In genomic region chr8:71629096-71629697, GRCm38 (mm10) we compare ENCODE assay signal across 8 mouse cellular contexts. TPM values are rescaled to one million over a fixed set of nuclear protein-coding genes. Genes with fewer than 3 reads are reported as not detected.
DNase-seq lines count a peak whose midpoint lies in the region; ATAC-seq and TF ChIP-seq lines count a peak whose summit lies in the region.

No protein-coding gene starts in this region.

- H3K36me3 ChIP-seq in forebrain, embryonic 12.5 days (replicated peaks), result peaks cover 23% of the 10 kb centered on the region
- H3K36me3 ChIP-seq in liver, postnatal 0 days (replicated peaks; ENCODE audit: insufficient read depth, low read length), result peaks cover 7% of the 10 kb centered on the region
- H3K36me3 ChIP-seq in neural tube, embryonic 14.5 days (ENCODE audit: control insufficient read depth, insufficient read depth, low read length), result peaks cover 4% of the 10 kb centered on the region; the same call in 1 of the 2 replicates

- H3K27me3 ChIP-seq in forebrain, embryonic 12.5 days, result peaks cover 50% of the 10 kb centered on the region
- H3K27me3 ChIP-seq in liver, postnatal 0 days (ENCODE audit: insufficient read depth, low read length), result peaks cover 28% of the 10 kb centered on the region
- H3K27me3 ChIP-seq in neural tube, embryonic 14.5 days (ENCODE audit: control insufficient read depth, insufficient read depth, low read length), result no peaks in the 10 kb centered on the region

- peak overlapping the region; percentile 93 for H3K4me2 ChIP-seq in forebrain, embryonic 12.5 days
- peak overlapping the region; percentile 87 for H3K4me2 ChIP-seq in liver, postnatal 0 days (ENCODE audit: low read depth, low read length)
- H3K4me2 ChIP-seq in neural tube, embryonic 14.5 days (ENCODE audit: low read depth, low read length), result peak overlapping the region; percentile 92

- peak; percentile 86 for ATAC-seq in CD4-positive, CD25-positive, alpha-beta regulatory T cell, adult 4 months
- ATAC-seq in forebrain, embryonic 12.5 days (ENCODE audit: low FRiP score), result peak; percentile 86
- peak; percentile 84 for ATAC-seq in liver, postnatal 0 days
- ATAC-seq in neural tube, embryonic 14.5 days (ENCODE audit: low read depth), result peak; percentile 87

- WGBS in forebrain, embryonic 12.5 days, result under 1% methylated on average over 55 of the region's 55 CpGs
- WGBS in large intestine, adult 2 months, result under 1% methylated on average over 55 of the region's 55 CpGs
- WGBS in liver, postnatal 0 days (ENCODE audit: insufficient replicate concordance), result under 1% methylated on average over 52 of the region's 55 CpGs
- WGBS in neural tube, embryonic 14.5 days, result under 1% methylated on average over 55 of the region's 55 CpGs

- peak overlapping the region; percentile 52 for H3K9ac ChIP-seq in forebrain, embryonic 12.5 days
- peak overlapping the region; percentile 59 for H3K9ac ChIP-seq in liver, postnatal 0 days (replicated peaks)
- H3K9ac ChIP-seq in neural tube, embryonic 14.5 days (replicated peaks; ENCODE audit: low read depth, low read length), result peak overlapping the region; percentile 66

- H3K4me1 ChIP-seq in forebrain, embryonic 12.5 days, result peaks cover 16% of the 10 kb centered on the region
- peaks cover 30% of the 10 kb centered on the region for H3K4me1 ChIP-seq in liver, postnatal 0 days (ENCODE audit: insufficient read depth)
- H3K4me1 ChIP-seq in neural tube, embryonic 14.5 days (ENCODE audit: control insufficient read depth, insufficient read depth, low read length), result peaks cover 10% of the 10 kb centered on the region

- peak; percentile 84 for DNase-seq in c-Kit-positive CD71-positive TER-119-positive erythroid progenitor cells, embryonic 14.5 days (ENCODE audit: low spot score)
- peak; percentile 94 to 95 for DNase-seq in heart, postnatal 10 days
- DNase-seq in large intestine, adult 2 months (ENCODE audit: low read depth, low spot score), result peak; percentile 62
- peak; percentile 90 for DNase-seq in liver, postnatal 0 days
- DNase-seq in testis, postnatal 10 days (ENCODE audit: low spot score), result peak; percentile 97

- no peak for TF ChIP-seq EP300 in liver, postnatal 0 days (IDR thresholded peaks at IDR 0.05; ENCODE audit: low read depth)

- H3K4me3 ChIP-seq in forebrain, embryonic 12.5 days (replicated peaks), result peak overlapping the region; percentile 43
- H3K4me3 ChIP-seq in liver, postnatal 0 days (ENCODE audit: low read depth, low read length), result peak overlapping the region; percentile 51
- H3K4me3 ChIP-seq in neural tube, embryonic 14.5 days (ENCODE audit: low read depth, low read length), result peak overlapping the region; percentile 39

- H3K27ac ChIP-seq in forebrain, embryonic 12.5 days, result peak overlapping the region; percentile 68
- peak overlapping the region; percentile 53; the same call in 1 of the 2 replicates for H3K27ac ChIP-seq in liver, postnatal 0 days (ENCODE audit: low read depth)
- H3K27ac ChIP-seq in neural tube, embryonic 14.5 days (ENCODE audit: low read depth, low read length), result peak overlapping the region; percentile 80

- peak; percentile 55 for TF ChIP-seq CTCF in liver, postnatal 0 days (IDR thresholded peaks at IDR 0.05; ENCODE audit: low read depth)

- peaks cover 12% of the 10 kb centered on the region for H3K9me3 ChIP-seq in forebrain, embryonic 12.5 days
- no peaks in the 10 kb centered on the region for H3K9me3 ChIP-seq in liver, postnatal 0 days (ENCODE audit: low read length)
- no peaks in the 10 kb centered on the region for H3K9me3 ChIP-seq in neural tube, embryonic 14.5 days (ENCODE audit: control insufficient read depth, low read length)

- intact Hi-C loops in heart, postnatal 10 days (cut with DNase I), result no loop called here

RNA-seq across cellular contexts. Expression of gene Colgalt1, which starts 18.4 kb away (rescaled TPM):
- polyA plus RNA-seq in CD4-positive, CD25-positive, alpha-beta regulatory T cell, adult 4 months (2017; shearing (Covaris generic)), result 10 to 100 TPM; 10.8 to 12.2 TPM
- polyA plus RNA-seq in forebrain, embryonic 12.5 days (2016; fragmentation: Nextera tagmentation; extraction: Ambion mirVana), result 42.7 TPM in 2 replicates
- total RNA-seq in heart, postnatal 10 days (2021), result 10 to 100 TPM; 46.3 to 54.9 TPM
- 45.0 and 68.0 TPM in 2 replicates for polyA plus RNA-seq in large intestine, adult 2 months (2012; rRNA removed)
- 25.0 and 25.7 TPM in 2 replicates for polyA plus RNA-seq in liver, postnatal 0 days (2015; fragmentation: Nextera tagmentation; extraction: Ambion mirVana)
- polyA plus RNA-seq in neural tube, embryonic 14.5 days (2014; fragmentation: Nextera tagmentation; extraction: Ambion mirVana), result 71.9 and 78.5 TPM in 2 replicates

RNA-seq across cellular contexts. Expression of gene Fam129c, which starts 31.7 kb away (rescaled TPM):
- polyA plus RNA-seq in CD4-positive, CD25-positive, alpha-beta regulatory T cell, adult 4 months (2017; shearing (Covaris generic)), result 1 to 10 TPM; 3.0 to 3.6 TPM
- polyA plus RNA-seq in forebrain, embryonic 12.5 days (2016; fragmentation: Nextera tagmentation; extraction: Ambion mirVana), result 4.3 and 5.6 TPM in 2 replicates
- total RNA-seq in heart, postnatal 10 days (2021), result 1 to 10 TPM in 1 of 2 experiments, under 1 TPM in 1; 0.81 to 1.3 TPM
- polyA plus RNA-seq in large intestine, adult 2 months (2012; rRNA removed), result 3.3 and 4.1 TPM in 2 replicates
- 9.2 and 11.2 TPM in 2 replicates for polyA plus RNA-seq in liver, postnatal 0 days (2015; fragmentation: Nextera tagmentation; extraction: Ambion mirVana)
- 7.5 and 9.3 TPM in 2 replicates for polyA plus RNA-seq in neural tube, embryonic 14.5 days (2014; fragmentation: Nextera tagmentation; extraction: Ambion mirVana)

RNA-seq across cellular contexts. Expression of gene Pgls, which starts 37.2 kb away (rescaled TPM):
- 10 to 100 TPM; 51.5 to 53.4 TPM for polyA plus RNA-seq in CD4-positive, CD25-positive, alpha-beta regulatory T cell, adult 4 months (2017; shearing (Covaris generic))
- polyA plus RNA-seq in forebrain, embryonic 12.5 days (2016; fragmentation: Nextera tagmentation; extraction: Ambion mirVana), result 199 and 208 TPM in 2 replicates
- total RNA-seq in heart, postnatal 10 days (2021), result 10 to 100 TPM; 78.8 to 87.3 TPM
- 109 and 111 TPM in 2 replicates for polyA plus RNA-seq in large intestine, adult 2 months (2012; rRNA removed)
- 153 and 158 TPM in 2 replicates for polyA plus RNA-seq in liver, postnatal 0 days (2015; fragmentation: Nextera tagmentation; extraction: Ambion mirVana)
- 239 and 259 TPM in 2 replicates for polyA plus RNA-seq in neural tube, embryonic 14.5 days (2014; fragmentation: Nextera tagmentation; extraction: Ambion mirVana)

RNA-seq across cellular contexts. Expression of gene Unc13a, which starts 42.4 kb away (rescaled TPM):
- polyA plus RNA-seq in CD4-positive, CD25-positive, alpha-beta regulatory T cell, adult 4 months (2017; shearing (Covaris generic)), result under 1 TPM; 0.47 to 0.50 TPM
- polyA plus RNA-seq in forebrain, embryonic 12.5 days (2016; fragmentation: Nextera tagmentation; extraction: Ambion mirVana), result 13.7 and 16.0 TPM in 2 replicates
- total RNA-seq in heart, postnatal 10 days (2021), result 1 to 10 TPM; 1.1 to 1.5 TPM
- polyA plus RNA-seq in large intestine, adult 2 months (2012; rRNA removed), result 1.0 and 1.3 TPM in 2 replicates
- polyA plus RNA-seq in liver, postnatal 0 days (2015; fragmentation: Nextera tagmentation; extraction: Ambion mirVana), result 0.25 and 0.36 TPM in 2 replicates
- 17.8 and 20.6 TPM in 2 replicates for polyA plus RNA-seq in neural tube, embryonic 14.5 days (2014; fragmentation: Nextera tagmentation; extraction: Ambion mirVana)

RNA-seq across cellular contexts. Expression of gene Jak3, which starts 46.9 kb away (rescaled TPM):
- polyA plus RNA-seq in CD4-positive, CD25-positive, alpha-beta regulatory T cell, adult 4 months (2017; shearing (Covaris generic)), result 10 to 100 TPM; 21.2 TPM
- polyA plus RNA-seq in forebrain, embryonic 12.5 days (2016; fragmentation: Nextera tagmentation; extraction: Ambion mirVana), result 2.5 and 2.9 TPM in 2 replicates
- total RNA-seq in heart, postnatal 10 days (2021), result 10 to 100 TPM; 14.3 to 15.0 TPM
- 15.0 and 15.3 TPM in 2 replicates for polyA plus RNA-seq in large intestine, adult 2 months (2012; rRNA removed)
- polyA plus RNA-seq in liver, postnatal 0 days (2015; fragmentation: Nextera tagmentation; extraction: Ambion mirVana), result 4.3 and 4.6 TPM in 2 replicates
- 2.8 and 4.1 TPM in 2 replicates for polyA plus RNA-seq in neural tube, embryonic 14.5 days (2014; fragmentation: Nextera tagmentation; extraction: Ambion mirVana)

Comparison
In these comparisons a context has a peak if more than half of its experiments do, and no peak if none do; other contexts are left out.
1. Peak in every context shown above with its lines: DNase-seq, ATAC-seq, H3K4me3 ChIP-seq and H3K27ac ChIP-seq.